Mouse (Mus musculus): ENCODE measurements around the gene Sox30. TPM values are rescaled to one million over a fixed set of nuclear protein-coding genes. Genes with fewer than 3 reads are reported as not detected.
A peak's percentile ranks its signal among the peaks of the same experiment; 100 is the strongest.

The Sox30 gene
- polyA plus RNA-seq, 1 experiment from 2014 or later, result not detected

- Histone ChIP-seq H3K4me3 (ENCODE audit: low read depth, low read length) (no peak overlapping the region), H3K36me3 (ENCODE audit: control insufficient read depth, insufficient read depth) (no peaks in the 10 kb centered on the region), H3K9me3 (replicated peaks; ENCODE audit: control insufficient read depth, low read length) (no peaks in the 10 kb centered on the region), H3K27me3 (ENCODE audit: control insufficient read depth, insufficient read depth, low read depth, low read length) (peaks cover under 1% of the 10 kb centered on the region; the same call in 1 of the 2 replicates), H3K4me2 (ENCODE audit: low read depth, low read length) (no peak overlapping the region), H3K4me1 (ENCODE audit: control insufficient read depth, low read depth, low read length) (peaks cover 4% of the 10 kb centered on the region), H3K27ac (ENCODE audit: low read length) (0 out of 2 replicates have a peak overlapping the region, but pooled peaks have one; percentile 34), H3K9ac (ENCODE audit: low read depth, low read length) (no peak overlapping the region)
- WGBS (ENCODE audit: insufficient replicate concordance), result 45% methylated on average over 8 of the region's 8 CpGs
- ATAC-seq (ENCODE audit: low read depth), result no peak
These were observed 84.7 kb downstream of the Sox30 start for GRCm38 (mm10) chr11:46064767-46065166.

- 37% methylated on average over 21 of the region's 21 CpGs for WGBS (ENCODE audit: insufficient replicate concordance)
- H3K4me2 ChIP-seq (ENCODE audit: low read depth, low read length), result no peak overlapping the region
- no peak overlapping the region for H3K9ac ChIP-seq (ENCODE audit: low read depth, low read length)
These were observed 85.3 kb downstream of the Sox30 start for GRCm38 (mm10) chr11:46065201-46066011.

More at GRCm38 (mm10) chr11:46065201-46066011, 85.3 kb downstream of the Sox30 start:
- Histone ChIP-seq H3K27ac (ENCODE audit: low read length) (0 out of 2 replicates have a peak overlapping the region, but pooled peaks have one; percentile 34), H3K36me3 (ENCODE audit: control insufficient read depth, insufficient read depth) (no peaks in the 10 kb centered on the region), H3K27me3 (ENCODE audit: control insufficient read depth, insufficient read depth, low read depth, low read length) (no peaks in the 10 kb centered on the region; the same call in 1 of the 2 replicates), H3K4me3 (ENCODE audit: low read depth, low read length) (no peak overlapping the region), H3K4me1 (ENCODE audit: control insufficient read depth, low read depth, low read length) (peaks cover 4% of the 10 kb centered on the region), H3K9me3 (replicated peaks; ENCODE audit: control insufficient read depth, low read length) (no peaks in the 10 kb centered on the region)
- peak; percentile 71 for ATAC-seq (ENCODE audit: low read depth)

Other genes starting within 250 kb of the Sox30 start
- gene Clint1, start 128.3 kb upstream of the Sox30 start, polyA plus RNA-seq (2015; fragmentation: Nextera tagmentation; extraction: Ambion mirVana), result 52.2 and 52.8 TPM in 2 replicates
- gene Lsm11, start 35.4 kb upstream of the Sox30 start, polyA plus RNA-seq (2015; fragmentation: Nextera tagmentation; extraction: Ambion mirVana), result 1.4 and 1.7 TPM in 2 replicates
- gene Thg1l, start 24.8 kb upstream of the Sox30 start, polyA plus RNA-seq (2015; fragmentation: Nextera tagmentation; extraction: Ambion mirVana), result 4.0 and 4.4 TPM in 2 replicates
- gene Gm12166, start 72.0 kb downstream of the Sox30 start, polyA plus RNA-seq (2015; fragmentation: Nextera tagmentation; extraction: Ambion mirVana), result 2.9 and 4.1 TPM in 2 replicates
- gene Adam19, start 75.7 kb downstream of the Sox30 start, polyA plus RNA-seq (2015; fragmentation: Nextera tagmentation; extraction: Ambion mirVana), result 0.92 and 1.4 TPM in 2 replicates
- gene Nipal4, start 186.2 kb downstream of the Sox30 start, polyA plus RNA-seq (2015; fragmentation: Nextera tagmentation; extraction: Ambion mirVana), result 0.04 and 0.07 TPM in 2 replicates